Mouse (Mus musculus) intestine, embryonic 16.5 days (tissue): ENCODE measurements around the gene LTO1. TPM values are rescaled to one million over a fixed set of nuclear protein-coding genes. Genes with fewer than 3 reads are reported as not detected.
"Not testable (repeated sequence)": the region's sequence is repeated elsewhere in the genome, so short reads cannot be mapped to it uniquely, and the experiment has no call there.

ENCODE experiments used
- ATAC-seq: fragments of 200-750 bp; cut with Nextera tagmentation; 2 replicates; pipeline ENCODE4 v1.8.0; 2017; ENCODE audit warnings: moderate TSS enrichment, moderate library complexity
- H3K27ac ChIP-seq: fragments of 300-500 bp; sonication (generic); 2 replicates; pipeline ENCODE4 v1.5.1; 2014; ENCODE audit warnings: mild to moderate bottlenecking, low read length
- H3K27me3 ChIP-seq: fragments of 300-500 bp; sonication (generic); replicated peaks from 2 replicates; pipeline ENCODE4 v1.6.1; 2014; ENCODE audit warnings: low read length, control low read depth, mixed read lengths; ENCODE audit not compliant: control insufficient read depth, insufficient read depth
- H3K36me3 ChIP-seq: fragments of 300-500 bp; sonication (generic); 2 replicates; pipeline ENCODE4 v1.6.1; 2014; ENCODE audit warnings: low read length, control low read depth; ENCODE audit not compliant: control insufficient read depth, insufficient read depth
- H3K4me1 ChIP-seq: fragments of 300-500 bp; sonication (generic); 2 replicates; pipeline ENCODE4 v1.6.1; 2014; ENCODE audit warnings: low read length, control low read depth, mixed read lengths; ENCODE audit not compliant: control insufficient read depth, insufficient read depth
- H3K4me2 ChIP-seq: fragments of 300-500 bp; sonication (generic); 2 replicates; pipeline ENCODE4 v1.6.1; 2014; ENCODE audit warnings: low read depth, low read length, control low read depth
- H3K4me3 ChIP-seq: fragments of 300-500 bp; sonication (generic); 2 replicates; pipeline ENCODE4 v1.5.1; 2014; ENCODE audit warnings: mild to moderate bottlenecking, low read length
- H3K9ac ChIP-seq: fragments of 300-500 bp; sonication (generic); 2 replicates; pipeline ENCODE4 v1.6.1; 2014; ENCODE audit warnings: low read depth, low read length
- H3K9me3 ChIP-seq: fragments of 300-500 bp; sonication (generic); 2 replicates; pipeline ENCODE4 v1.6.1; 2016; ENCODE audit warnings: low read length, control low read depth; ENCODE audit not compliant: control insufficient read depth
- WGBS: fragments of 180-500 bp; shearing (Covaris S2); extraction: QIAGEN DNeasy Blood & Tissue Kit; methylation state at CpG from one replicate; pipeline ENCODE4 v1.1.7; 2014; 5-methylcytosine and 5-hydroxymethylcytosine counted together
- polyA plus RNA-seq: library from polyadenylated mRNA; unstranded; fragments of >200 nt; fragmentation: Nextera tagmentation; extraction: Ambion mirVana; gene quantifications from 2 replicates; pipeline ENCODE4 v1.2.1, GENCODE M21; 2015

LTO1 gene
- polyA plus RNA-seq, 1 experiment from 2014 or later: 24.4 TPM

DNA sequence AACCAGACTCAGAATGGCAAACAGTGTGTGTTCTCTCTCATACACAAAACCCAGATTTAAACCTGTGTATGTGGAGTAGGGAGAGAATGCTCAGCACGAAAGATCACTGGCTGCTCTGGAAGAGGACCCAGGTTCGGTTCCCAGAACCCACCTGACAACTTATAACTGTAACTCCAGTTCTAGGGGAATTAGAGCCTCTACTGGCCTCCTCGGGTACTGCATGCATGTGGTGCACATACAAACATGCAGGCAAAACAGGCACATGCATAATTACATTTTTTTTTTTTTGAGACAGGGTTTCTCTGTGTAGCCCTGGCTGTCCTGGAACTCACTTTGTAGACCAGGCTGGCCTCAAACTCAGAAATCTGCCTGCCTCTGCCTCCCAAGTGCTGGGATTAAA is 9.4 kb upstream of the LTO1 start:
- not testable (repeated sequence) for ATAC-seq, H3K27ac ChIP-seq, H3K4me2 ChIP-seq, H3K9me3 ChIP-seq, H3K4me3 ChIP-seq, H3K36me3 ChIP-seq, H3K4me1 ChIP-seq, H3K27me3 ChIP-seq, H3K9ac ChIP-seq
- 89% methylated on average over 3 of the region's 3 CpGs for WGBS

DNA sequence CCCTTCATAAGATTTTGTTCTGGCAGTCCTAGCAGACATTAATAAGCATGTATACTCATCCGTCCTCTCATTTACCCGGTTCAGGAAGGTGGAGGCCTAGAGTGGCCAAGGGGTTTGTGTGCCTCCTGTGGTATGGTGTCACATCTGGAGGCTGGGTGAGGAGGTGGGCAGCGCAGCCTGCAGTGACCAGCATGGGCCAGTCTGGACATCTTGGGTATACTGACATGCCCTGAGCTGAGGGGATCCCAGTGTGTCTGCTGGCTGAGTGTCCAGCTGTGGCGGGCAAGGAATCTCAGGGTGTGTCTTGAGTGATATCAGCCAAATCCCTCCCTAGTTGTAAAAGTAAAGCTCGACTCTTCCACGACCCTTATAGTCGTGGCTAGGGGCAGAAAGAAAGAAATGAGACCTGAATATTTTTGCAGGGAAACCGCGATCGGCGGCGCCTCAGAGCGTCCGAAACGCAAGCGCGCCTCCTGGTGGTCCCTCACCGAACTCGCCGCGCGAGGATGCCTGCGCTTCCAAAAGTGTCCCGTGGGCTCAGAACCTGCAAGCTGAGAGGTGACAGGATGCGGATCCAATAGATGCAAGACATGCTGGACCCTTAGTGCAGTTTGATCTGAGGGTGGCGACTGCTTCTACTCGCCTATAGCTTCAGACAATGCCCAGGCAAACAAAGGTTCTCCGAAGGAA is 8.0 kb upstream of the LTO1 start:
- no peaks in the 10 kb centered on the region for H3K36me3 ChIP-seq
- H3K4me3 ChIP-seq: no peak overlapping the region
- no peak overlapping the region for H3K27ac ChIP-seq
- no peaks in the 10 kb centered on the region for H3K27me3 ChIP-seq
- WGBS: 10% methylated on average over 28 of the region's 28 CpGs
- H3K9me3 ChIP-seq: no peaks in the 10 kb centered on the region
- no peaks in the 10 kb centered on the region for H3K4me1 ChIP-seq
- no peak overlapping the region; the same call in 1 of the 2 replicates for H3K9ac ChIP-seq
- H3K4me2 ChIP-seq: peak overlapping the region; percentile 23; the same call in 1 of the 2 replicates
- peak; percentile 56 for ATAC-seq

DNA sequence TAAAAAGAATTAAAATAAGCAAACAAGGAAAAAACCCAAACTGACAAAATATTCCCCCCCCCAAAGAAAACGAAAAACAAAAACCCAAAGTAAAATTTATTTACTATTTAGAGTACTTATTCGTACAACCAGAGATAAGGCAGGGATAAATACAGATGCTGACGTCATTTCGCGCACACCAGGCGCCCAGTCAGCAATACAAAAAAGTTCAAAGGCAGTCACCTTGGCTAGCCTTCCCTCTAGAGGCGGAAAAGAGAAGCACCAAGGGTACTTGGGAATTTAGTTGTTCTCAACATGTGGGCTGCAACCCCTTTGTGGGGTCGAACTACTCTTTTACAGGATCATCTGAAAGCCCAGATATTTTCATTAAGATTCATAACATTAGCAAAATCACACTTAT is 7.1 kb upstream of the LTO1 start:
- 9% methylated on average over 8 of the region's 8 CpGs for WGBS
- H3K4me1 ChIP-seq: no peaks in the 10 kb centered on the region
- no peaks in the 10 kb centered on the region for H3K9me3 ChIP-seq
- H3K36me3 ChIP-seq: no peaks in the 10 kb centered on the region
- no peak overlapping the region for H3K27ac ChIP-seq
- H3K4me3 ChIP-seq: no peak overlapping the region
- no peak for ATAC-seq
- H3K27me3 ChIP-seq: no peaks in the 10 kb centered on the region
- H3K9ac ChIP-seq: no peak overlapping the region
- H3K4me2 ChIP-seq: no peak overlapping the region

DNA sequence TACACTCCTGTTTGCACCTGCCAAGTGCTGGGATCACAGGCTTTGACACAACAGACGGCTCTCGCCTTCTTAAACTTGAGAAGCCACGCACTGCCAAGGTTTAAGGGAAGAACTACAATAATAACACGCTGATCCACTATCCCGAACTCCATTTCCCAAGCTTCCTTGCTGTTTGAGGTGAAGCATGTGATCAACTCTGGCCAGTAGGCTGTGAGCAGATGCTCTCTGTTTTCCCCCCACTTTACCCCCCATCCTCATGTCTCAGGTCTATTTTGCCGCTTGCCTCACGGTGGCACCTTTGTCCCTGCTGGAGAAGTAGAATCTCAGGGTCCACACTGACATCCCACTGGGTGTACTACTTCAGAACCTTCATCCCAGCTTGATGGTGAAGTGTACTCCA is 6.2 kb upstream of the LTO1 start:
- Histone ChIP-seq H3K4me2 (no peak overlapping the region), H3K4me3 (no peak overlapping the region), H3K27me3 (no peaks in the 10 kb centered on the region), H3K36me3 (no peaks in the 10 kb centered on the region), H3K9ac (no peak overlapping the region), H3K27ac (no peak overlapping the region), H3K4me1 (no peaks in the 10 kb centered on the region), H3K9me3 (no peaks in the 10 kb centered on the region)
- ATAC-seq: peak; percentile 22; the same call in 1 of the 2 replicates
- WGBS: 35% methylated on average over 7 of the region's 7 CpGs

DNA sequence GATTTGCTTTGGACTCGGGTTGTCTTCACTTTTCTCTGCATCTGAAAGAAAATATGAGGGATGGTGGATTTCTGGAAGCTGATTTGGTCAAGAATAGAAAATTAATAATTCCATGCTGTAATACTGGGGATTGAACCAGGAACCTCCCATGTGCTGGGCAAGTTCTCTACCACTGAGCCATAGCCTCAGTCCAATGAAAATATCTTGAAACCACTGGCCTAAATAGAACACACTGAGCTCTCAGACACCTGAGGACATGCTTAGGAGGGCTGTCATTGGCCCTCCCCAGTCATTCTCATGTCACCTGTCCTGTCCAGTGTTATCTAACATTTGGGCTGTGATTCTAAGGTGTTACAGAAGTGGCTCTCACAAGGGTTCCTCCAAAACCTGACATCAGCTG is 3.8 kb upstream of the LTO1 start:
- no peak for ATAC-seq
- WGBS: 81% methylated on average over 1 of the region's 1 CpGs
- H3K9ac ChIP-seq: no peak overlapping the region
- no peak overlapping the region for H3K4me2 ChIP-seq
- peaks cover 8% of the 10 kb centered on the region for H3K4me1 ChIP-seq
- H3K4me3 ChIP-seq: no peak overlapping the region
- H3K36me3 ChIP-seq: no peaks in the 10 kb centered on the region
- H3K9me3 ChIP-seq: no peaks in the 10 kb centered on the region
- H3K27me3 ChIP-seq: no peaks in the 10 kb centered on the region
- no peak overlapping the region for H3K27ac ChIP-seq

DNA sequence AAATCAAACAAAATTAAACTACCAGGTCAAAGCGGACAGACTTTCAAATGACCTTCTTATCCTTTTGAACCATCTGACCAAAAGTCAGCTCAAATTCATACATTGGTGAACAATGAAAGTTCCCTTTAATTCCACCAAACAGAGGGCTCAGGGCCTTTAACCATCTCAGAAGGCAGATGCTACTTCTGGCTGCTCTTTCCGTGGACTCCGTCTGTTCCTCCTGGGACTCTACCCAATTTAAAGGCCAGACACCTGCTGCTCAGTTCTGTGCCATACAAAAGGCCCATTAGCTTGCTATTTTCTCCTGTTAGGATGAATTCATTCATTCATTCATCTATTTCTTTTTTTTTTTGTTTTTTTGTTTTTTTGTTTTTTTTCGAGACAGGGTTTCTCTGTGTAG is 2.0 kb upstream of the LTO1 start:
- peaks cover 9% of the 10 kb centered on the region for H3K4me1 ChIP-seq
- no peak for ATAC-seq
- WGBS: 81% methylated on average over 4 of the region's 4 CpGs
- no peaks in the 10 kb centered on the region for H3K9me3 ChIP-seq
- no peaks in the 10 kb centered on the region for H3K27me3 ChIP-seq
- H3K36me3 ChIP-seq: 0 out of 2 replicates have a peak, but pooled peaks cover 6% of the 10 kb centered on the region
- no peak overlapping the region for H3K9ac ChIP-seq
- H3K27ac ChIP-seq: no peak overlapping the region
- H3K4me2 ChIP-seq: no peak overlapping the region
- no peak overlapping the region for H3K4me3 ChIP-seq

DNA sequence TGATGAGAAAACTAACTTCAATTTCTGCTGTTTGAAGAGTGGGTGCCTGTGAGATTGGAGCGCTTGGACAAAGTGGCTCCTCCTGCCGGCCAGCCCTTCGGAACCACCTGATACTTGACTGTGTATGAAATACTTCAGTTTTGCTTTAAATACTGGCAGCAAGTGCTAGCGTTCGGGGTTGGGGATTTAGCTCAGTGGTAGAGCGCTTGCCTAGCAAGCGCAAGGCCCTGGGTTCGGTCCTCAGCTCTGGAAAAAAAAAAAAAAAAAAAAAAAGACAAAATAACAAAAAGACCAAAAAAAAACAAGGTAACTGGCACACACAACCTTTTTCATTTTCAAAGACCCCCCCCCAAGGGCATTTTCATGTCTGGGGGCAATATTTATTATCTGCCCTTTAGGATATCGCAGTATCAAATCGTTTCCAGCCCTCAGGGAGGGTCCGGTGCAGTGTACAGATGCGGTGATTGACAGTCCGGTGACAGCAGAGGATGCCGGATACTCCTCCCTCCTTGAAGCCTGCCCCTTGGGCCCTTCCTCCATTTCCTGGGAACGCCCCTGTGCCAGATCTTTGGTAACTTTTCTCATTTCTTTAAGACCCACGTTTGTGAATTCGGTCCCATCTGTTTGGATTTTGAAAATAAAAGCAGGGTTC is 478 bp upstream of the LTO1 start:
- WGBS: 7% methylated on average over 17 of the region's 17 CpGs
- peak overlapping the region; percentile 64 for H3K9ac ChIP-seq

DNA sequence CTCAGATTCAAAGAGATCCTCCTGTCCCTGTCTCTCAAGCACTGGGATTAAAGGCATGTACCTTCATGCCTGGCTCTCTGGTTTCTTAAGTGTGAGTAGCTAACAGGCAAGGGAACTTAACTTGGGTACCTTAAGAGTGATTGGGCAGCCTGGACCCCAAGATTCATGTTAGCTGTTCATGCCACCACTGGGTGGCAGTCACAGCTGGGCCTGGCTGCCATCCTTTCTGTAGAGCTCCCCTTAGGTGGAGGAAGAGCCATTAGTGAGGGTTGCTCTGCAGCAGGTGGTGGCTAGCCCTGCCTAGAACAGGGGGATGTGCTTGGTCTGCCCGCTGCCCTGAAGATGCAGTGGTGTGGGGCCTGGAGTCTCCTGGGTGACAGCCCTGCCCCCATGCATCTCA is 3.9 kb downstream of the LTO1 start:
- H3K9me3 ChIP-seq: no peaks in the 10 kb centered on the region
- H3K4me2 ChIP-seq: no peak overlapping the region
- ATAC-seq: no peak
- H3K4me3 ChIP-seq: no peak overlapping the region
- peaks cover 10% of the 10 kb centered on the region; the same call in 1 of the 2 replicates for H3K36me3 ChIP-seq
- no peak overlapping the region for H3K9ac ChIP-seq
- H3K27me3 ChIP-seq: no peaks in the 10 kb centered on the region
- H3K27ac ChIP-seq: no peak overlapping the region
- WGBS: 72% methylated on average over 1 of the region's 1 CpGs
- peaks cover 9% of the 10 kb centered on the region for H3K4me1 ChIP-seq

More for the DNA sequence above, 478 bp upstream of the LTO1 start:
- peaks cover 9% of the 10 kb centered on the region for H3K4me1 ChIP-seq
- H3K4me3 ChIP-seq: peak overlapping the region; percentile 87
- H3K27me3 ChIP-seq: no peaks in the 10 kb centered on the region
- peak; percentile 95 for ATAC-seq
- peaks cover 10% of the 10 kb centered on the region; the same call in 1 of the 2 replicates for H3K36me3 ChIP-seq
- no peaks in the 10 kb centered on the region for H3K9me3 ChIP-seq
- H3K4me2 ChIP-seq: peak overlapping the region; percentile 59
- peak overlapping the region; percentile 59; the same call in 1 of the 2 replicates for H3K27ac ChIP-seq

DNA sequence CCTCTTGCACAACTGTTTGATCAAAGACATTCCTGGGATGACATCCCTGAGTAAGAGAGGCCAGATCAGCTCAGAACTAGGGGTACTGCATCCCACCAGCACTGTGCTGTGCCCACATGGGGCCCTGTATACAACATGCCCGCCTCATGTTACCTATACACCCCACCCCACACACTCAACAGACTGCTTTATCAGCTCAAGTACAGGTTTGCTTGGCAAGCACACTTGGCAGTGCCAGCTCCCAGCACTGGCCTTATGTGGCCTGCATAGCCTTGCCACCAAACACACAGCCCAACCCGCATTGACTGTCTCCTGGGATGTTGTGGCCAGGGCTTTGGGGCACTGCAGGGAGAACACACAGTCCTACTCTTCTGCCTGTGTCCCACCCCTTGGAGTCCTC is 12.7 kb downstream of the LTO1 start:
- H3K4me3 ChIP-seq: no peak overlapping the region
- 72% methylated on average over 2 of the region's 2 CpGs for WGBS
- ATAC-seq: no peak

More for the DNA sequence above, 12.7 kb downstream of the LTO1 start:
- no peak overlapping the region for H3K27ac ChIP-seq
- no peaks in the 10 kb centered on the region for H3K9me3 ChIP-seq
- H3K27me3 ChIP-seq: no peaks in the 10 kb centered on the region
- no peak overlapping the region for H3K9ac ChIP-seq
- H3K4me2 ChIP-seq: no peak overlapping the region
- H3K4me1 ChIP-seq: no peaks in the 10 kb centered on the region
- no peaks in the 10 kb centered on the region for H3K36me3 ChIP-seq
